In genomic region chr4:139715241-139715932, GRCm38 (mm10) we compare ENCODE assay signal across 18 mouse cellular contexts.
DNase-seq lines count a peak whose midpoint lies in the region; ATAC-seq lines count a peak whose summit lies in the region.
"Had no signal": no experiment of that assay in that cellular context is flagged by ENCODE, and none has a peak within 500 bp of the region (broad histone marks: within the 10 kb centered on the region; RNA-seq: fewer than 3 reads in every experiment).

No protein-coding gene starts in this region.

- H3K4me2 ChIP-seq in kidney, embryonic 16.5 days (replicated peaks; ENCODE audit: low read depth, low read length): no peak overlapping the region
- H3K4me2 ChIP-seq: hindbrain, embryonic 15.5 days; limb, embryonic 13.5 days; midbrain, embryonic 12.5 days had no signal

- no peak overlapping the region for H3K27ac ChIP-seq in kidney, embryonic 16.5 days (ENCODE audit: low read length)
- H3K27ac ChIP-seq: hindbrain, embryonic 15.5 days; limb, embryonic 13.5 days; midbrain, embryonic 12.5 days had no signal

- H3K9ac ChIP-seq in kidney, embryonic 16.5 days (replicated peaks; ENCODE audit: low read length): no peak overlapping the region
- H3K9ac ChIP-seq: hindbrain, embryonic 15.5 days; limb, embryonic 13.5 days; liver, postnatal 0 days; midbrain, embryonic 12.5 days had no signal

- no peaks in the 10 kb centered on the region for H3K27me3 ChIP-seq in kidney, embryonic 16.5 days (ENCODE audit: insufficient read depth, low read length)
- H3K27me3 ChIP-seq: hindbrain, embryonic 15.5 days had no signal

- WGBS in kidney, embryonic 16.5 days: 37% methylated on average over 11 of the region's 13 CpGs

- no peaks in the 10 kb centered on the region for H3K4me1 ChIP-seq in kidney, embryonic 16.5 days (ENCODE audit: insufficient read depth, low read length)

- no peaks in the 10 kb centered on the region for H3K36me3 ChIP-seq in kidney, embryonic 16.5 days (ENCODE audit: insufficient read depth, low read length)
- H3K36me3 ChIP-seq: hindbrain, embryonic 15.5 days; limb, embryonic 13.5 days; midbrain, embryonic 12.5 days had no signal

- no peaks in the 10 kb centered on the region for H3K9me3 ChIP-seq in kidney, embryonic 16.5 days (ENCODE audit: low read length)
- H3K9me3 ChIP-seq: hindbrain, embryonic 15.5 days; limb, embryonic 13.5 days; midbrain, embryonic 12.5 days had no signal

- peak; percentile 63; the same call in 1 of the 2 replicates for ATAC-seq in kidney, embryonic 16.5 days (ENCODE audit: low FRiP score, low TSS enrichment)
- ATAC-seq: liver, postnatal 0 days had no signal

- peak; percentile 2 for DNase-seq in kidney, adult 11 months
- DNase-seq in kidney, postnatal 25 days: no peak
- peak; percentile 29 for DNase-seq in embryo, embryonic 10.5 days (ENCODE audit: low spot score)
- DNase-seq in retina, embryonic 14.5 days (ENCODE audit: low spot score): peak; percentile 14
- no peak for DNase-seq in spleen, postnatal 36 days (ENCODE audit: low spot score in 2 of 2)
- no peak for DNase-seq in adrenal gland, postnatal 36 days
- DNase-seq in heart, adult 11 months: no peak
- DNase-seq: cerebellum, postnatal 14 days; gastrocnemius, postnatal 10 days; heart, postnatal 10 days; layer of hippocampus, postnatal 36 days; liver, postnatal 0 days; lung, postnatal 36 days had no signal

- H3K4me3 ChIP-seq in kidney, embryonic 16.5 days (ENCODE audit: low read length): no peak overlapping the region
- H3K4me3 ChIP-seq: erythroblast, embryonic 14.5 days; hindbrain, embryonic 15.5 days; limb, embryonic 13.5 days; midbrain, embryonic 12.5 days had no signal

Comparison
In these comparisons a context has a peak if more than half of its experiments do, and no peak if none do; other contexts are left out.
1. DNase-seq: peak in kidney, adult 11 months (single experiment), embryo, embryonic 10.5 days (single experiment) and retina, embryonic 14.5 days (single experiment); none in kidney, postnatal 25 days (0 of 2), spleen, postnatal 36 days (0 of 2), adrenal gland, postnatal 36 days (0 of 2) and heart, adult 11 months (single experiment).